Mouse (Mus musculus): ENCODE measurements around the gene Rnf208. TPM values are rescaled to one million over a fixed set of nuclear protein-coding genes. Genes with fewer than 3 reads are reported as not detected.
A peak's percentile ranks its signal among the peaks of the same experiment; 100 is the strongest.

Rnf208 gene
- polyA plus RNA-seq, 1 experiment from 2014 or later = 190 TPM

- no peak overlapping the region for H3K4me3 ChIP-seq (replicated peaks)
- H3K9me3 ChIP-seq (replicated peaks) = no peaks in the 10 kb centered on the region
- peaks cover 30% of the 10 kb centered on the region for H3K36me3 ChIP-seq
- 51% methylated on average over 7 of the region's 7 CpGs for WGBS
- no peak overlapping the region for H3K4me2 ChIP-seq
- H3K4me1 ChIP-seq = peaks cover 48% of the 10 kb centered on the region
- H3K9ac ChIP-seq (replicated peaks) = no peak overlapping the region
- no peak for ATAC-seq (ENCODE audit: low FRiP score)
- H3K27ac ChIP-seq (replicated peaks) = 0 out of 2 replicates have a peak overlapping the region, but pooled peaks have one; percentile 4
- H3K27me3 ChIP-seq (replicated peaks) = peaks cover 42% of the 10 kb centered on the region
These were observed 45.0 kb downstream of the Rnf208 start for GRCm38 (mm10) chr2:25286837-25287636.

GRCm38 (mm10) chr2:25287927-25288649, 46.0 kb downstream of the Rnf208 start, which contains the start of gene Tmem210:
Gene Tmem210, plus strand, starts transcription at chr2:25288145.
- Histone ChIP-seq H3K9ac (replicated peaks) (no peak within 1 kb of the TSS), H3K27me3 (replicated peaks) (peaks cover 52% of the 10 kb centered on the region)

GRCm38 (mm10) chr2:25288734-25289345, 46.8 kb downstream of the Rnf208 start:
- Histone ChIP-seq H3K27ac (replicated peaks) (no peak overlapping the region), H3K9ac (replicated peaks) (no peak overlapping the region), H3K4me3 (replicated peaks) (no peak overlapping the region), H3K36me3 (peaks cover 17% of the 10 kb centered on the region), H3K9me3 (replicated peaks) (no peaks in the 10 kb centered on the region), H3K4me2 (no peak overlapping the region), H3K4me1 (peaks cover 55% of the 10 kb centered on the region), H3K27me3 (replicated peaks) (peaks cover 60% of the 10 kb centered on the region)
- no peak for ATAC-seq (ENCODE audit: low FRiP score)
- WGBS = 83% methylated on average over 7 of the region's 7 CpGs

More at GRCm38 (mm10) chr2:25287927-25288649, 46.0 kb downstream of the Rnf208 start, which contains the start of gene Tmem210:
- Histone ChIP-seq H3K4me2 (no peak within 1 kb of the TSS), H3K36me3 (peaks cover 22% of the 10 kb centered on the region), H3K9me3 (replicated peaks) (no peaks in the 10 kb centered on the region), H3K27ac (replicated peaks) (no peak within 1 kb of the TSS), H3K4me1 (peaks cover 55% of the 10 kb centered on the region), H3K4me3 (replicated peaks) (no peak within 1 kb of the TSS)
- no peak for ATAC-seq (ENCODE audit: low FRiP score)
- 85% methylated on average over 6 of the region's 6 CpGs for WGBS

- H3K4me2 ChIP-seq = peak within 1 kb of the TSS; percentile 61
- H3K36me3 ChIP-seq = peaks cover 11% of the 10 kb centered on the region
- ATAC-seq (ENCODE audit: low FRiP score) = no peak
- peaks cover 68% of the 10 kb centered on the region for H3K27me3 ChIP-seq (replicated peaks)
- H3K9ac ChIP-seq (replicated peaks) = peak within 1 kb of the TSS; percentile 46
- WGBS = 8% methylated on average over 11 of the region's 11 CpGs
- peak within 1 kb of the TSS; percentile 23; the same call in 1 of the 2 replicates for H3K27ac ChIP-seq (replicated peaks)
- peak within 1 kb of the TSS; percentile 24 for H3K4me3 ChIP-seq (replicated peaks)
- H3K4me1 ChIP-seq = peaks cover 55% of the 10 kb centered on the region
- H3K9me3 ChIP-seq (replicated peaks) = no peaks in the 10 kb centered on the region
These were observed 47.6 kb downstream of the Rnf208 start, which contains the start of gene Lrrc26 for GRCm38 (mm10) chr2:25289651-25290050. Gene Lrrc26, plus strand, starts transcription at chr2:25289915.

DNA sequence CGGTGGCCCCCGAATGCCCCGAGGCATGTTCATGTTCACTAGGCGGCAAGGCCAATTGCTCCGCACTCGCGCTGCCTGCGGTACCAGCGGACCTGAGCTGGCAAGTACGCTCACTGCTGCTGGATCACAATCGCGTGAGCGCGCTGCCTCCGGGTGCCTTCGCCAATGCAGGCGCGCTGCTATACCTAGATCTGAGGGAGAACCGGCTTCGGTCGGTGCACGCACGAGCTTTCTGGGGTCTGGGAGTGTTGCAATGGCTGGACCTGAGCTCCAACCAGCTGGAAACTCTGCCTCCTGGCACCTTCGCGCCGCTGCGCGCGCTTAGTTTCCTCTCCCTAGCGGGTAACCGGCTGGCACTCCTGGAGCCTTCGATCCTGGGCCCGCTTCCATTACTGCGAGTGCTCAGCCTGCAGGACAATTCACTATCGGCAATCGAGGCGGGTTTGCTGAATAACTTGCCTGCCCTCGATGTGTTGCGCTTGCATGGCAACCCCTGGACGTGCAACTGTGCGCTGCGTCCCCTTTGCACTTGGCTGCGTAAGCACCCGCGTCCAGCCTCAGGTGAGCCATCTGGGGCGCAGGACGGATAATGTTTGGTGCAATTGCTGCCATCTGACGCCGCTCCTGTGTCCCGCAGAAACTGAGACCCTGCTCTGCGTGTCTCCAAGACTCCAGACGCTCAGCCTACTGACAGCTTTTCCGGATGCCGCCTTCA, 48.2 kb downstream of the Rnf208 start:
- Histone ChIP-seq H3K27me3 (replicated peaks) (peaks cover 74% of the 10 kb centered on the region), H3K36me3 (peaks cover 11% of the 10 kb centered on the region), H3K9ac (replicated peaks) (peak overlapping the region; percentile 46), H3K4me3 (replicated peaks) (peak overlapping the region; percentile 24), H3K4me2 (peak overlapping the region; percentile 61), H3K4me1 (peaks cover 55% of the 10 kb centered on the region), H3K27ac (replicated peaks) (peak overlapping the region; percentile 23; the same call in 1 of the 2 replicates), H3K9me3 (replicated peaks) (no peaks in the 10 kb centered on the region)
- 3% methylated on average over 54 of the region's 54 CpGs for WGBS
- peak; percentile 66 for ATAC-seq (ENCODE audit: low FRiP score)

DNA sequence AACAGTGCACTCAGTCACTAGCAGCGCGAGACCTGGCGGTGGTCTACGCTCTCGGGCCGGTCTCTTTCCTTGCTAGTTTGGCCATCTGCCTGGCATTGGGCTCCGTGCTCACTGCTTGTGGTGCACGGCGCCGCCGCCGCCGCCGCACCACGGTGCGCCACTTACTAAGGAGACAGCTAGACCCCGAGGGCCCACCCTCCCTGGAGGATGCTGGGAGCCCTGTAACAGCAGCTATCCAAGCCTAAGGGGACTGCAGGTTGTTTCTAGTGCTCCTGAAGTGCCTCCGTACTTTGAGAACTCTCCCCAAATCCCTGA, 48.7 kb downstream of the Rnf208 start:
- peak overlapping the region; percentile 61 for H3K4me2 ChIP-seq
- no peak overlapping the region for H3K27ac ChIP-seq (replicated peaks)
- WGBS = under 1% methylated on average over 18 of the region's 18 CpGs
- ATAC-seq (ENCODE audit: low FRiP score) = peak; percentile 16; the same call in 1 of the 2 replicates
- peaks cover 12% of the 10 kb centered on the region for H3K36me3 ChIP-seq
- H3K4me1 ChIP-seq = peaks cover 55% of the 10 kb centered on the region
- peak overlapping the region; percentile 46 for H3K9ac ChIP-seq (replicated peaks)
- peaks cover 79% of the 10 kb centered on the region for H3K27me3 ChIP-seq (replicated peaks)
- no peaks in the 10 kb centered on the region for H3K9me3 ChIP-seq (replicated peaks)
- H3K4me3 ChIP-seq (replicated peaks) = peak overlapping the region; percentile 24

- H3K9ac ChIP-seq (replicated peaks) = peak overlapping the region; percentile 46; the same call in 1 of the 2 replicates
These were observed 49.4 kb downstream of the Rnf208 start for GRCm38 (mm10) chr2:25291184-25292053.

DNA sequence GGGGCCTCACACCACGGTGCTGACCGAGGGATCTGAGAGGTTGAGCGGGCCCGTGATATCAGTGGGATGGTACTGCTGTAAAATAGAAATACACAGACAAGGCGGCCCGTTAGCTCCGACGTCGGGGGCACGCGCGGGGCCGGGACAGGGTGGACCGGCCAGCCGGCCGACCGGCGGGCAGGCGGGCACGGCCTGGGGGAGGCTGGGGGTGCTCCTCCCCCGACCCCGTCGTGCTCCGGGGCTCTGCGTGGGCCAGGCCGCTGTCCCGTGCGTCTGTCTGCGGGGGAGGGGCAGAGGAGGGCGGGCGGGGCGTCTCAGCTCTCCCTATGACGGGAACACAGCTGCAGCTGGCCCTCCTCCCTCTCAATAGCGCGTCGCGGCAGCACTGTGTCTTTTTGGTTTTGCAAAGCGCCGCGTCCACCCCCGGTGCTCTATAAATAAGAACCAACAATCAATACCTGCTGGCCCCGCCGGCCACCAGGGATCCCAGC, 50.0 kb downstream of the Rnf208 start:
- H3K4me2 ChIP-seq = peak overlapping the region; percentile 47
- H3K9ac ChIP-seq (replicated peaks) = 0 out of 2 replicates have a peak overlapping the region, but pooled peaks have one; percentile 17
- peaks cover 25% of the 10 kb centered on the region for H3K36me3 ChIP-seq
- peaks cover 90% of the 10 kb centered on the region for H3K27me3 ChIP-seq (replicated peaks)
- no peak overlapping the region for H3K27ac ChIP-seq (replicated peaks)
- no peak for ATAC-seq (ENCODE audit: low FRiP score)
- 5% methylated on average over 34 of the region's 43 CpGs for WGBS
- peaks cover 52% of the 10 kb centered on the region for H3K4me1 ChIP-seq
- H3K9me3 ChIP-seq (replicated peaks) = no peaks in the 10 kb centered on the region
- peak overlapping the region; percentile 21 for H3K4me3 ChIP-seq (replicated peaks)

More at GRCm38 (mm10) chr2:25291184-25292053, 49.4 kb downstream of the Rnf208 start:
- Histone ChIP-seq H3K4me1 (peaks cover 55% of the 10 kb centered on the region), H3K27me3 (replicated peaks) (peaks cover 83% of the 10 kb centered on the region), H3K4me2 (peak overlapping the region; percentile 61), H3K4me3 (replicated peaks) (peak overlapping the region; percentile 24), H3K36me3 (peaks cover 18% of the 10 kb centered on the region), H3K9me3 (replicated peaks) (no peaks in the 10 kb centered on the region), H3K27ac (replicated peaks) (no peak overlapping the region)
- 9% methylated on average over 31 of the region's 32 CpGs for WGBS
- ATAC-seq (ENCODE audit: low FRiP score) = no peak

DNA sequence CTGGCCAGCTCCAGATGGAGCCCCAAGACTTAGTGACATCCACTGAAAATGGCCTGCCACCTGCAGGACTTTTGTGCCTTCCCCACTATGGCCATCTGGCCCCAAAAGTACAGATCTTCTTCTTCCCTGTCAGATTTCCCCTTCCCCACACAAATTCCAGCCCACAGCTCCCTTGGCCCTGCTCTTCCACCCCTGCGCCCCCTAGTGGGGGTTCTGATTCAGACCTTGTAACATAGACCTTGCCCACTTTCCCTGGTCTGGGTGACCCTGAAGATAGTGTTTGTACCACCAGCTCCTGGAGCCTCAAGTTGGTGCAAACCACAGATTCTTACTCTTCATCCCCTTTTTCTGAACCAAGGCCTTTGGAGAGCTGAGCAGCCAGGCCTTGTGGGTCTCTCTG, 50.8 kb downstream of the Rnf208 start:
- Histone ChIP-seq H3K27me3 (replicated peaks) (peaks cover 98% of the 10 kb centered on the region), H3K9ac (replicated peaks) (no peak overlapping the region), H3K4me2 (no peak overlapping the region), H3K4me3 (replicated peaks) (no peak overlapping the region), H3K4me1 (peaks cover 45% of the 10 kb centered on the region), H3K36me3 (peaks cover 33% of the 10 kb centered on the region), H3K9me3 (replicated peaks) (no peaks in the 10 kb centered on the region), H3K27ac (replicated peaks) (no peak overlapping the region)
- ATAC-seq (ENCODE audit: low FRiP score) = no peak
- 0% methylated on average over 1 of the region's 1 CpGs for WGBS

- H3K27ac ChIP-seq (replicated peaks) = no peak overlapping the region
These were observed 51.7 kb downstream of the Rnf208 start for GRCm38 (mm10) chr2:25293706-25294105.

More at GRCm38 (mm10) chr2:25293706-25294105, 51.7 kb downstream of the Rnf208 start:
- ATAC-seq (ENCODE audit: low FRiP score) = no peak
- Histone ChIP-seq H3K4me1 (peaks cover 40% of the 10 kb centered on the region), H3K4me3 (replicated peaks) (no peak overlapping the region), H3K36me3 (peaks cover 40% of the 10 kb centered on the region), H3K4me2 (no peak overlapping the region), H3K9ac (replicated peaks) (no peak overlapping the region), H3K9me3 (replicated peaks) (no peaks in the 10 kb centered on the region), H3K27me3 (replicated peaks) (peaks cover 96% of the 10 kb centered on the region)
- WGBS = 72% methylated on average over 9 of the region's 9 CpGs

All from neural tube, embryonic 15.5 days (tissue).